Mouse (Mus musculus) kidney, postnatal 25 days (tissue): ENCODE data around the gene Irf2bp1.
A peak's percentile ranks its signal among the peaks of the same experiment; 100 is the strongest.

Source experiments
- DNase-seq, 2 experiments: peaks; one replicate each; pipeline ENCODE4 v3.0.0; 2021; ENCODE audit warnings: mixed read lengths in 2 of 2

The Irf2bp1 gene

DNA sequence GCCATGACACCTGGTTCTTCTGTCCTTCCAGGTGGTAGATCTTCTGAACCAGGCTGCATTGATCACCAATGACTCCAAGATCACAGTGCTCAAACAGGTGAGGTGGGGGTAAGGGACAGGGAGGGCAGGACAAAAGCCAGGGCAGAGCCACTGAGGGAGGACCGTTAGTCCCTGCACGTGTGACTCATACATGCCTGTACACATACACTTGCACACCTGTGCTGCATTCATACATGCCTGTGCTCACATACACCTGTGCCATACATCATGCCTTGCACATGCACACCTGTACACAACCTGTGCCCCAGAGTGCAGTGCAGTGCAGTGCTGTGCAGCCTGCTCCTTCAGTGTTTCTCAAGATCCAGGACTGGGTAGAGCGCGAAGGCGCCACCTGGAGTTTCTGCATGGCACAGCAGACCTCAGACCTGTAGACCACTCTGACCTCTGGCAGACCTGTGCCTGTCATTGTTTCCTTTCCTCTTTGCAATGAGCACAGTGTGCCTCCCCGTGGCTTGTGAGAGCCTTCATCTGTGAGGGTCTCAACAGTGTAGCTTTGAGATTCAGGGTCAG lies 25.3 kb downstream of the Irf2bp1 start:
- peak; percentile 69 to 70 for DNase-seq

DNA sequence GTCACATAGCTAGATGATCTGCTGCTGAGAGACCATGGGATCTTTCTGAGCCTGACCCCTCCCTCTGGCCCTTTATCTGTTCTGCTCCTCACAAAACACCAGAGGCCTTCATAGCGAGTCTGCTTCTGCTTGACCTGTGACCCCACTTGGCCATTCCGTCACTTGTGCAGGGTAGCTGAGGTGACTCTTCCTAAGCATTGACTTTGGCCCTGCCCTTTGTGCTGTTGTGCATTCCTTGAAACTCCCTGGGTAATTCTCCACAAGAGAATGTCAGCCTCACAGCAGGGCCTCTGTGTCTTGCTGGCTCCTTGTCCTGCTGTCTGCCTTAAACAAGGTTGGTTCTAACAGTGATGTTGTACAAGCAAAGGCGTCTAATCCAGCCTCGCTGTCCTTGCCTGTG lies 27.8 kb downstream of the Irf2bp1 start:
- DNase-seq = peak; percentile 32 to 57

DNA sequence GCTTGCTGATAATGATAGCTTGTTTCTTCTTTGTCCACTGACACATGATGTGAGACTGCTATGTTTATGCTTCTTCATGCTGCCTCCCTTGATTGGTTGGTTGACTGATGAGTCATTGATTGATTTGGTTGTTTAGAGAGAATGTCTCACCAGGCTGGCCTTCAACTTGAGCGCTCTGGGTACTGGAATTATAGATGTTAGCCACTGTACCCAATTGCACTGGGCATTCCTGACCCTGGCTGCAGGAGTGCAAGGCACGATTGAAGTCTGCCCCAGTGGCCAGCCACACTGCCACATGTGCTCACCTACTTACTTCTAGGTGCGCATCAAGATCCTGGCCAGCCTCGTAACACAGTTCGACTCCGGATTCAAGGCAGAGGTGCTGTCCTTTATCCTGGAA lies 40.8 kb downstream of the Irf2bp1 start:
- no peak for DNase-seq

DNA sequence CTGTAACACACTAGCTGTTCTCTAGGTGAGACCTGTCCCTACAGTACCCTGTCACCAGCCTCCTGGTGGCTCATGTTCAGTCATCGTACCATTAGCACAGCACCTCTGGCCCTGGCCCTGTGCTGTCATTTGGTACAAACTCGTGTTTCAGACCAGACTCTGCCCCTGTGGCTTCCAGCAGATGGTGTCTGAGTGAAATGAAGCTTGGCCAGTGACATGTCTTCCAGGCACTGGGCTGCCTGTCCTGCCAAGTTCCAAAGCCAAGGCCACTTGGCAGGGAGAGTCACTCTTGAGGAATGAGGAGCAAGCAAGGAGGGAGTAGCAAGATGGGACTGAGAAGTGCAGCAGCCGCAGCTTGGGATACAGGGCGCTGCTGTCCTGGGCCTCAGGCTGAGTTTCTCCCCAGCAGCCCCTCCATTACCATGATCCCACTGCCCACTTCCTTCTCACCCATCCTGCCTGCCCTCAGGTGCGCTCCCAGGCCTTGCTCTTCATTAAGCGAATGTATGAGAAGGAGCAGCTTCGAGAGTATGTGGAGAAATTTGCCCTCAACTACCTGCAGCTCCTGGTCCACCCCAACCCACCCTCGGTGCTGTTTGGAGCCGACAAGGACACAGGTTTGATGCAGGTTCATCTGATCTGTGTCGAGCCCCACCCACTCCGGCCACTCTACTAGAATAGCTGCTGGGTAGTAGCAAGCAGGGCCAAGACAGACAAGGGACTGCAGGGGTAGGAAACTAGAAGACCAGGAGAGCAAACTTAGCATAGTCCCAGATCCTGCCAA lies 42.6 kb downstream of the Irf2bp1 start:
- no peak for DNase-seq

DNA sequence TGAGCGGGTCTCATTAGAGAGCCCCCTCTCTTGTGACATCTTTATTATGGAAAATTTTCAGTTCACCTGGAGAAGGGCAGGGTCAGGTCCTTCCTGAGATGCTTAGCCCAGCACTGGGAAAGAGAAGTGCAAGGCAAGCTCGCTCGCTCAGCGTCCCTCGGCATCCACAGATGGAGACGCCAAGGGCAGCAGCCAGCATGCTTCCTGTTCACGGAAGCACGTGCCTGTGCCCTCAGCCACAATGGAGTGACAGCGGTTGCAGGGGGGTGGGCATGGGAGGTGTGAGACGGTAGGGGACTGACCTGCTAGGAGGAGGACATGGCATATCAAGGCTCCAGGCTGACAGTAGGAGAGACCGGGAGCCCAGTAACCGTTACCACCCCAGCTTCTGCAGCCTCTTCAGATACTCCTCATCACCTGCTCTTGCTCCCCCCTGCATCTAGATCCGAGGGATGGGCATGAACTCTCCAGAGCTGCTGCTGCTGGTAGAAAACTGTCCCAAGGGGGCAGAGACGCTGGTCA lies 44.2 kb downstream of the Irf2bp1 start:
- DNase-seq = no peak

DNA sequence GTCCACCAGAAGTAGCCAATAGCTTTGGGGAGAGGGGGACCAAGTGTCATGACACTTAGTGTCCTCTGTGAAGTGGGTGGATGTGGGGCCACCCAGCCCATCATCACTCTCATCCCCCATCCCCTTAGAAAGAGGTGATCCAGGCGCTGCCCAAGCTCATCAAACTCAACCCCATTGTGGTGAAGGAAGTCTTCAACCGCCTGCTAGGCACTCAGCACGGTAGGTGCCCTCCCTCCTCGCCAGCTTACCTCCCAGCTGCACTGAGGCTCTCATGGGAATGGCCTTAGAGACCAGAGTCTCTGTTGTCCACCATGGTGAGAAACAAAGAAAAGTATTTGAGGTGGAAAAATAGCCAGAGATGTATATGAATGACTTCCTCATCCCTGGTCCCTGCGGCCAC lies 45.4 kb downstream of the Irf2bp1 start:
- no peak for DNase-seq

DNA sequence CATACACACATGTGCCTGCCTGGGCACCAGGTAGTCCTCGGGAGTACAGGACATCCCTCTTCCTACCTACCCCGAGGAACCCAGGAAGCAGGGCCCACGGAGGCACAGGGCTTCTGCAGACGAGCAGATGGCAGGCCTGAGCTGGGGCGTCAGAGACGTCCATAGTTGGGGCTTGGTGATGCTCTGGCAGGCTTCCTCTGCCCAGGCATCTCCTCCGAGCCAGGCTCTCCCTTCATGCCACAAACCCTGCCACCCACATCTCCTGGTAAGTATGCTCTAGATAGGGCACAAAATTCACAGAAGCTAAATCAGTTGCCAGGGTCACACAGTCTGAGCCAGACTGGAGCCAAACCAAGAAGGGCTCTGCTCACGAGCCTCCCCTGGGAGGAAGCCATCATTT lies 46.3 kb downstream of the Irf2bp1 start:
- DNase-seq = no peak

DNA sequence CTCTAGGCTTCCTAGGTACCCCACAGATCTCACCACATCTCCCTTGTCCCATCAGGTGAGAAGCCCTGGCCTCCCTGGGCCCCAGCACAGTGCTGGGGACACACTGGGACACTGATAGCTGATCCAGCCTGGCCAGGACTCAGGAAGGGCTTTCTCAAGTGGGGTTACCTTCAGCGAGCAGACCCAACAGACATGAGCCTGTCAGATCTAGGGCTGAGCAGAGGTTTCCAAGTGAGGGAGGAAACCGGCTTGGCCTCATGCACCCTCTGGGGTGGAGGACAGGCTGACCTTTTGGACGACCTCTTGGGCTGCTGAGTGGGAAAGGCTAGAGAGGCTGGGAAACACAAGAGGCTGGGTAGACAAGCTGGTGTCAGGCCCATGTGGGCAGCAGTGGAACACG lies 47.3 kb downstream of the Irf2bp1 start:
- DNase-seq = peak in 1 of 2 experiments; percentile 10

DNA sequence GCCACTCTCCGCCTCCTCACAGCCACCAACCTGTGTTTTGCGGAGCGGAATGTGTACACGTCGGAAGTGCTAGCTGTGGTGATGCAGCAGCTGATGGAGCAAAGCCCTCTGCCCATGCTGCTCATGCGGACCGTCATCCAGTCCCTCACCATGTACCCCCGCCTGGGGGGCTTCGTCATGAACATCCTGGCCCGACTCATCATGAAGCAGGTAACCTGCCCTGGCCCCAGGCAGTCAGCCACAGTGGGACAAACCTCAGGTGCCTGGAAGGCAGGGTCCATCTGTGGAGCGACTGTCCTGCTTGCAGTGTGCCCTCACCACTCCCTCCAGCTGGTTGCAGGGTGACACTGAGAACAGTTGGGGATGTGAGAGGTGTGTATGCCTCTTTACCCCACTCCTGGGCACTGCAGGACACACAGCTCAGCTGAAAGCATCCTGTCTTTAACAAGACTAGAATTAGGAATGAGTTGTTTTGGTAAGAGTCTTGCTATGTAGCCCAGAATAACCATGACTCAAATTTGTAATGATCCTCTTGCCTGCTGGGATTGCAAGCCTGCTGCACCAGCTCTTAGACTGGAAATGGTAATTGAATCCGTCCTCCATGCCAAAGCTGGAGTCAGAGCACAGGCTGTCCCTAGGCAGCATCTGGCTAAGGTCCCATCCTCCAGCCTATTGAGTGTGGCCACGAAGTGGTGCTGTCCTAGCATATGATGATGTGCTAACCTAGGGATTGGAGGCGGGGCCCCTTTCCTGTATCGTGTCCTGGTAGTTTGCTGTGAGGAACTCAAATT lies 48.7 kb downstream of the Irf2bp1 start:
- no peak for DNase-seq

DNA sequence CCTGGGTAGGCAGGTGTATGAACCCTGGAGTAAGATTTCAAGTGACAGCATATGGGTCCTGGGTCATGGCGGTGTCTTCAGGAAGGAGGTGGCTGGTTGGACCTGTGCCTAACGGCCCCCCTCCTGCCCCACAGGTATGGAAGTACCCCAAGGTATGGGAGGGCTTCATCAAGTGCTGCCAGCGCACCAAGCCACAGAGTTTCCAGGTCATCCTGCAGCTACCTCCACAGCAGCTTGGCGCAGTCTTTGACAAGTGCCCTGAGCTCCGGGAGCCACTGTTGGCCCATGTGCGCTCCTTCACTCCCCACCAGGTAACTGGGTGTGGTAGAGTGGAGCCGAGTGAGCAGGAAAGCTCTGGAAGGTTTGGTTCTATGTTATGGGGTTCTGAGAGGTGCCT lies 49.3 kb downstream of the Irf2bp1 start:
- DNase-seq = no peak

DNA sequence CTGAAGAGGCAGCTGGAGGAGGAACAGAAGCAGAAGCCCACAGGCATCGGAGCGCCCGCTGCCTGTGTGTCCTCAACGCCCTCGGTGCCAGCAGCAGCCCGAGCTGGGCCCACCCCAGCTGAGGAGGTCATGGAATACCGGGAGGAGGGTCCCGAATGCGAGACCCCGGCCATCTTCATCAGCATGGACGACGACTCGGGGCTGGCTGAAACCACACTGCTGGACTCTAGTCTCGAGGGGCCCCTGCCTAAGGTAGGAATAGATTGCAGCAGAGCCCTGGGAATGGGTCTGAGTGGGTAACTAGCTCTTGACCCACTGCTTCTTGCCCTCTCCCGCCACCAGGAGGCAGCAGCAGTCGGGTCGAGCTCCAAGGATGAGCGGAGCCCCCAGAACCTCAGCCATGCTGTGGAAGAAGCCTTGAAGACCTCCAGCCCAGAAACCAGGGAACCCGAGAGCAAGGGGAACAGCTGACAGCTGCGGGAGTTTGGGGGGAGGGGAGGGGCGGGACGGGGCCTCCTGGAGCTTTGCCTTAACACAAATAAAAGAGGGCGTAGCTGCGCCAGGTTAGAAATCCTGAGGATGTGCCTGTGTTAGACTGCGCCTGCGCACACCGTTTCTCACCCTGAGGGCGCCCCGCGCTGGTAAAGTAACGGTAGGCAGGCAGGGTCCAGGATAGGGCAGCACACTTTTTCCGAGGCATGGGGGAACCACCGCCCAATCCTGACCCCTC lies 50.4 kb downstream of the Irf2bp1 start, which contains the start of gene Rsph6a:
Rsph6a (plus strand) TSS at position 644 of the 730 bp plus-strand sequence.
- peak in 1 of 2 experiments; percentile 28 for DNase-seq

DNA sequence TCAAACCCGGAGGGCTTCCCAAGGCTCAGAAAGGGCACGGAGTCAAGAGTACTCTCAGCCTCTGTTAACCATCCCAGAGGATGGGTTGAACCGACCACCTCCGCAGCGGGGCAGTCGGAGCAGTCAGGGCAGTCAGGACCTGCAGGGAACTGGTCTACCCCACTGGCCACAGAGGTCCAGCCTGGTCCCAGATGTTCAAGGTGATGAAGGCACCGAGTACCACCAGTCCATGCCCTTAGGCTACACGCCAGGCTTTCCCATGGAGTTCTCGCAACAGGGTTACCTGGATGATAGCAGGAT lies 50.9 kb downstream of the Irf2bp1 start:
- no peak for DNase-seq

DNA sequence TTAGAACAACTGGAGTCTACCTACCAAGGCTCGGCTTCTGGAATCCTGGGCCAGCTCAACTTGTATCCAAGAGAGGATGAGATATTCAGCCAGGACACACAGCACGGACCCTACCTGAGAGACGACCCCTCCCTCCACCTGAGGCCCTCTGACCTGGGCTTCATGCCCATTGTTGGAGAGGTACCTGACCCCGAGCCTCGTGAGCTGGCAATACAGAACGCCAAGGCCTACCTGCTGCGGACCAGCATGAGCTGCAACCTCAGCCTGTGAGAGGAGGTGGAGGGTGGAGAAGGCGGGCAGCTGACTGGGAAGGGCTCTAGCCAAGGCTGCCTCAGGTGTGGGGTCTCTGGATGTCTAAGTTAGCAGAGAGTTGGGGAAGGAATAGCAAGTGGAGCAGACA lies 51.3 kb downstream of the Irf2bp1 start:
- no peak for DNase-seq
